Mouse (Mus musculus): ENCODE measurements around the gene P4hb. TPM values are rescaled to one million over a fixed set of nuclear protein-coding genes. Genes with fewer than 3 reads are reported as not detected.
"Not testable (repeated sequence)": the region's sequence is repeated elsewhere in the genome, so short reads cannot be mapped to it uniquely, and the experiment has no call there.

Gene P4hb
- total RNA-seq, 1 experiment, result 904 TPM

GRCm38 (mm10) chr11:120568324-120568723, 4.7 kb downstream of the P4hb start:
- H3K9me3 ChIP-seq (ENCODE audit: control insufficient read depth, insufficient read depth, low read depth, low read length), result no peaks in the 10 kb centered on the region
- no peak overlapping the region for H3K4me3 ChIP-seq (ENCODE audit: insufficient read depth in 1 of 2, low read depth in 1 of 2, low read length in 2 of 2, poor library complexity in 1 of 2, severe bottlenecking in 1 of 2)
- no peak overlapping the region for H3K9ac ChIP-seq (ENCODE audit: insufficient read depth, low read depth, low read length, poor library complexity, severe bottlenecking)
- in situ Hi-C loops (cut with MboI; ENCODE audit: low sequenced_read_pairs in 2 of 2, unreplicated experiment in 2 of 2), result no loop called here
- H3K4me1 ChIP-seq (ENCODE audit: control insufficient read depth in 2 of 2, insufficient read depth in 2 of 2, low read length in 2 of 2, poor library complexity in 1 of 2), result peaks cover 1 to 5% of the 10 kb centered on the region in 2 experiments; a peak in 2 of 4 replicates
- H3K27ac ChIP-seq (ENCODE audit: insufficient read depth, low read depth, low read length, poor library complexity, severe bottlenecking), result no peak overlapping the region
- DNase-seq (ENCODE audit: low read depth, low spot score), result no peak
- peaks cover 59% of the 10 kb centered on the region for H3K36me3 ChIP-seq (ENCODE audit: control insufficient read depth, insufficient read depth, low read length, poor library complexity, severe bottlenecking)
- no peak for TF ChIP-seq HCFC1 (IDR thresholded peaks at IDR 0.05; ENCODE audit: borderline replicate concordance, insufficient read depth, low read length)
- TF ChIP-seq CHD2 (IDR thresholded peaks at IDR 0.05; ENCODE audit: low read depth, low read length), result no peak
- TF ChIP-seq MAFK (IDR thresholded peaks at IDR 0.05; ENCODE audit: insufficient read depth, low read depth, low read length), result peak; percentile 82
- no peak for TF ChIP-seq ZC3H11A (IDR thresholded peaks at IDR 0.05; ENCODE audit: borderline replicate concordance, low read depth, low read length)
- no peak for TF ChIP-seq ZNF384 (IDR thresholded peaks at IDR 0.05; ENCODE audit: low read depth, low read length)

GRCm38 (mm10) chr11:120565114-120565513, 7.9 kb downstream of the P4hb start:
- in situ Hi-C loops (cut with MboI; ENCODE audit: low sequenced_read_pairs in 2 of 2, unreplicated experiment in 2 of 2), result no loop called here
- Histone ChIP-seq H3K4me1 (ENCODE audit: control insufficient read depth in 2 of 2, insufficient read depth in 2 of 2, low read length in 2 of 2, poor library complexity in 1 of 2) (no peaks in the 10 kb centered on the region), H3K36me3 (ENCODE audit: control insufficient read depth, insufficient read depth, low read length, poor library complexity, severe bottlenecking) (peaks cover 75% of the 10 kb centered on the region), H3K9me3 (ENCODE audit: control insufficient read depth, insufficient read depth, low read depth, low read length) (no peaks in the 10 kb centered on the region), H3K27ac (ENCODE audit: insufficient read depth, low read depth, low read length, poor library complexity, severe bottlenecking) (no peak overlapping the region), H3K9ac (ENCODE audit: insufficient read depth, low read depth, low read length, poor library complexity, severe bottlenecking) (no peak overlapping the region), H3K4me3 (ENCODE audit: insufficient read depth in 1 of 2, low read depth in 1 of 2, low read length in 2 of 2, poor library complexity in 1 of 2, severe bottlenecking in 1 of 2) (no peak overlapping the region)
- DNase-seq (ENCODE audit: low read depth, low spot score), result no peak
- TF ChIP-seq ZNF384 (IDR thresholded peaks at IDR 0.05; ENCODE audit: low read depth, low read length) (no peak), MAFK (IDR thresholded peaks at IDR 0.05; ENCODE audit: insufficient read depth, low read depth, low read length) (peak; percentile 88)

DNA sequence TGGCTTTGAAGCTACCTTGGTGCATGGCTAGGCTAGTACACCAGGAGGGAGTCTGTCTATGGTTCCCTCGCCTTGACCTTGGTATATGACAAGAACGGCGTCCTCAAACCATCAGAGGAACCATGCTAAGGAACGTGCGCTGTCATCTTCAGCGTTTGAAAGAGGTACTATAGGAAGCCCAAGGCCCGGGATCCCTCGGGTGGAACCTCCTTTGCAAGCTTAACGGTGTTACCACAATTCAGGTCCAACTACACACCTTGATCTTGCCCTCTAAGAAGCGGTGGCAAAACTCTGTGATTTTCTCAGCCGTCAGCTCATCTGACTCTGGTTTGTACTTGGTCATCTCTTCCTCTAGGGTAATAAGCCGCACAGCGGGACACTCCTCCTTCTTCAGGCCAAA, 10.1 kb downstream of the P4hb start:
- no peaks in the 10 kb centered on the region for H3K4me1 ChIP-seq (ENCODE audit: control insufficient read depth in 2 of 2, insufficient read depth in 2 of 2, low read length in 2 of 2, poor library complexity in 1 of 2)
- TF ChIP-seq MAFK (IDR thresholded peaks at IDR 0.05; ENCODE audit: insufficient read depth, low read depth, low read length), result no peak
- TF ChIP-seq ZNF384 (IDR thresholded peaks at IDR 0.05; ENCODE audit: low read depth, low read length), result no peak
- TF ChIP-seq CHD2 (IDR thresholded peaks at IDR 0.05; ENCODE audit: low read depth, low read length), result no peak
- no peak for TF ChIP-seq ZC3H11A (IDR thresholded peaks at IDR 0.05; ENCODE audit: borderline replicate concordance, low read depth, low read length)
- TF ChIP-seq HCFC1 (IDR thresholded peaks at IDR 0.05; ENCODE audit: borderline replicate concordance, insufficient read depth, low read length), result no peak
- in situ Hi-C loops (cut with MboI; ENCODE audit: low sequenced_read_pairs in 2 of 2, unreplicated experiment in 2 of 2), result no loop called here
- no peak overlapping the region for H3K27ac ChIP-seq (ENCODE audit: insufficient read depth, low read depth, low read length, poor library complexity, severe bottlenecking)
- no peak overlapping the region for H3K9ac ChIP-seq (ENCODE audit: insufficient read depth, low read depth, low read length, poor library complexity, severe bottlenecking)
- no peaks in the 10 kb centered on the region for H3K9me3 ChIP-seq (ENCODE audit: control insufficient read depth, insufficient read depth, low read depth, low read length)
- peaks cover 68% of the 10 kb centered on the region for H3K36me3 ChIP-seq (ENCODE audit: control insufficient read depth, insufficient read depth, low read length, poor library complexity, severe bottlenecking)
- no peak overlapping the region for H3K4me3 ChIP-seq (ENCODE audit: insufficient read depth in 1 of 2, low read depth in 1 of 2, low read length in 2 of 2, poor library complexity in 1 of 2, severe bottlenecking in 1 of 2)
- no peak for DNase-seq (ENCODE audit: low read depth, low spot score)

- TF ChIP-seq ZC3H11A (IDR thresholded peaks at IDR 0.05; ENCODE audit: borderline replicate concordance, low read depth, low read length), result no peak
- TF ChIP-seq ZNF384 (IDR thresholded peaks at IDR 0.05; ENCODE audit: low read depth, low read length), result no peak
- no peak for TF ChIP-seq HCFC1 (IDR thresholded peaks at IDR 0.05; ENCODE audit: borderline replicate concordance, insufficient read depth, low read length)
- DNase-seq (ENCODE audit: low read depth, low spot score), result no peak
- in situ Hi-C loops (cut with MboI; ENCODE audit: low sequenced_read_pairs in 2 of 2, unreplicated experiment in 2 of 2), result no loop called here
- Histone ChIP-seq H3K36me3 (ENCODE audit: control insufficient read depth, insufficient read depth, low read length, poor library complexity, severe bottlenecking) (peaks cover 54% of the 10 kb centered on the region), H3K9me3 (ENCODE audit: control insufficient read depth, insufficient read depth, low read depth, low read length) (no peaks in the 10 kb centered on the region), H3K4me1 (ENCODE audit: control insufficient read depth in 2 of 2, insufficient read depth in 2 of 2, low read length in 2 of 2, poor library complexity in 1 of 2) (no peaks in the 10 kb centered on the region), H3K4me3 (ENCODE audit: insufficient read depth in 1 of 2, low read depth in 1 of 2, low read length in 2 of 2, poor library complexity in 1 of 2, severe bottlenecking in 1 of 2) (no peak overlapping the region), H3K9ac (ENCODE audit: insufficient read depth, low read depth, low read length, poor library complexity, severe bottlenecking) (no peak overlapping the region), H3K27ac (ENCODE audit: insufficient read depth, low read depth, low read length, poor library complexity, severe bottlenecking) (no peak overlapping the region)
These were observed 11.9 kb downstream of the P4hb start for GRCm38 (mm10) chr11:120560952-120561728.

DNA sequence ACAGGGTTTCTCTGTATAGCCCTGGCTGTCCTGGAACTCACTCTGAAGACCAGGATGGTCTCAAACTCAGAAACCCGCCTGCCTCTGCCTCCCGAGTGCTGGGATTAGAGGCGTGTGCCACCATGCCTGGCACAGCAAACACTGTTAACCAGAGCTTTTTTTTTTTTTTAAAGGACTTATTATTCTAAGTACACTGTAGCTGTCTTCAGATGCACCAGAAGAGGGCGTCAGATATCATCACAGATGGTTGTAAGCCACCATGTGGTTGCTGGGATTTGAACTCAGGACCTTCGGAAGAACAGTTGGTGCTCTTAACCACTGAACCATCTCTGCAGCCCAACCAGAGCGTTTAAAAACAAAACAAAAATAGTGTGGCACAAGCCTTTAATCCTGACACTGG, 14.2 kb downstream of the P4hb start:
- H3K4me1 ChIP-seq (ENCODE audit: control insufficient read depth in 2 of 2, insufficient read depth in 2 of 2, low read length in 2 of 2, poor library complexity in 1 of 2); H3K9ac ChIP-seq (ENCODE audit: insufficient read depth, low read depth, low read length, poor library complexity, severe bottlenecking); H3K4me3 ChIP-seq (ENCODE audit: insufficient read depth in 1 of 2, low read depth in 1 of 2, low read length in 2 of 2, poor library complexity in 1 of 2, severe bottlenecking in 1 of 2); DNase-seq (ENCODE audit: low read depth, low spot score); in situ Hi-C loops (cut with MboI; ENCODE audit: low sequenced_read_pairs in 2 of 2, unreplicated experiment in 2 of 2); H3K9me3 ChIP-seq (ENCODE audit: control insufficient read depth, insufficient read depth, low read depth, low read length); H3K27ac ChIP-seq (ENCODE audit: insufficient read depth, low read depth, low read length, poor library complexity, severe bottlenecking): not testable (repeated sequence)
- H3K36me3 ChIP-seq (ENCODE audit: control insufficient read depth, insufficient read depth, low read length, poor library complexity, severe bottlenecking), result peaks cover 40% of the 10 kb centered on the region
- peak; percentile 74 for TF ChIP-seq ZNF384 (IDR thresholded peaks at IDR 0.05; ENCODE audit: low read depth, low read length)
